Mouse (Mus musculus) kidney, adult 11 months (tissue): Measurements from ENCODE around the gene Sipa1l1.

ENCODE experiments used
- DNase-seq: peaks from one replicate; pipeline ENCODE4 v3.0.0; 2022

The Sipa1l1 gene

GRCm38 (mm10) chr12:82394118-82394861, 225.2 kb downstream of the Sipa1l1 start:
- no peak for DNase-seq

DNA sequence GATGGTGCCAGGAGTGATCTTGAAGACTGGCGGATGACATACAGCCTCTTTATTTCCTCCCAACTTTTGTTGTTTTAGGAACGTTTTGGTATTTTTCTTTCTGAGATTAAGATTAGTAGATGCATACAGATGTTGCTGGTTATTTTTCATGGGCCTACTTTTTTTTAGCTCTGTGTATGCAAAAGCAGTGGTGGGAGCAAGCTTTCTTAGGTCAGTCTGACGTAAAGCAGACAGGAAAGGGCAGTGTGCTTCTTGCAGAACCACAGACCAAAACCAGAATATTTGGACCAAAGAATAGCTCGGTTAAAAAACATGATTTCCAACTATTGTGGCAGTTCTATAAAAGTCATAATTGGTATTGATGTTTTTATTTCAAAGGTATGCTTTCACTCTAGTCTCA, 226.1 kb downstream of the Sipa1l1 start:
- no peak for DNase-seq

- DNase-seq: peak; percentile 52
Observed at GRCm38 (mm10) chr12:82397193-82397592, 228.1 kb downstream of the Sipa1l1 start.

DNA sequence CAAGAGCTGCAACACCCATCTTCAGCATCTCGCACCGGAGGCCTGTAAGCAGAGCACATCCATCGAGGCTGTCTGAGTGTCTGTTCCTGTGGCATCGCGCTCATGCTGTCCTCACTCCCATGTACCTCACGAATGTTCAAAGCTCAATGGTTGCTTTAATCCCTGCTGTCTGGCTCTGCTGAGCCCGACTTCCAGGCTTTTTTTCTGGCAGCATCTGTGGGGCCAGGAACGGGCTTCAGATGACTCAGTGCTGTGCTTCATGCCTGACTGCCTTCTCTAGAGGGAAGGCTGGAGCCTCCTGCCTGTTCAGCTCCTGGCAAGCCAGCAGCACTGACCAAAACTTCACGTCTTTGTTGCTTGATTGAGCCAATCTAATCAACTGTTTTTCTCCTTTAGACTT, 228.6 kb downstream of the Sipa1l1 start:
- peak; percentile 78 for DNase-seq

GRCm38 (mm10) chr12:82398926-82399325, 229.8 kb downstream of the Sipa1l1 start:
- DNase-seq: peak; percentile 68

GRCm38 (mm10) chr12:82399971-82400720, 231.0 kb downstream of the Sipa1l1 start:
- DNase-seq: no peak

GRCm38 (mm10) chr12:82400783-82401182, 231.7 kb downstream of the Sipa1l1 start:
- DNase-seq: no peak

DNA sequence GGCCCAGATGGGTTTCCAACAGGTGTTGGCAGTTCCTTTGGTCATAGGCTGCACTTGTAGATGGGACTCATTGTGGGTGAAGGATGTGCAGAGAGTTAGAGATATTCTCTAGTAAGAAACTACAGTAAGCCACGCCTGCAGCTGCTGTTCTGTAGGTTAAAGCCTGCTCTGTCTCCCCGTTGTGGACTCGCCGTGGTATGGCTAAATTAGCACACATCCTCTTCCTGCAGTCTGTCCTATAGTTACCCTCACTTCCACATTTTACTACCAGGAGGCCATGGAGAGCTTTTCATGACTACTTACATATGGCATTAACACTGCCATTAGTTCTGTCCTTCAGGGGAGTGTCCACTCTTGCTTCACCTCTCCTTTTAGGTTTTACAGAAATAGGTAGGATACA, 232.3 kb downstream of the Sipa1l1 start:
- DNase-seq: no peak

- DNase-seq: no peak
Observed at GRCm38 (mm10) chr12:82402635-82403034, 233.5 kb downstream of the Sipa1l1 start.

DNA sequence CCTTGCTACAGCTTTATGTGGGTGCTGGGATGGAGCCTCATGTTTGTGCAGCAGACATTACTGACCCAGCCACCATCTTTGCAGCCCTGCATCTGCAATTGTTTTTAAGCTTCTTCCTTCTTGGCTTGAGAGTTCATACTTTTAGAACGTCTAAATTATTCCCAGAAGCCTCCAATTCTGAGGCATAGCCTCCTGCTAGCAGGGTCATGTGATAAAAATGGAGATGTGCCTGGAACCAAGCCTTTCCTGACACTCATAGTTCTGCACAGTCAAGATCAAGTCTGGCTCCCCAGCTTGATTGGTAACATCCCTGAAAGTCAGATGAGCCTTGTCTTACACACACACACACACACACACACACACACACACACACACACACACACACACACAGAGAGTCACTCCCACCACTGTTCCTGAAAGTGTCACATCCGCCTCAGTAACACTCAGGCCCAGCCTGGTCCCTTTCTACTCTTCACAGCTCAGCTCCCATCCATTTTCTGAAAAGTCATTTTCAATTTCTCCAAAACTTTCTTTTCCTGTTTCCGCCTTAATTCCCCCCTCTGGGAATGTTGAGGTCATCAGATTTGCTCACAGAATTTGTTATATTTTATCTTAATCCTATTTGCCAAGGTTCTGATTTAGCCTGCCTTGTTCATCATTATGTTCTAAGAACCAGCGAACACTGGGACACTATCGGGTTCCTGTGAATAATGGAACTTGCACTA, 238.6 kb downstream of the Sipa1l1 start:
- no peak for DNase-seq

- DNase-seq: peak; percentile 90
Observed at GRCm38 (mm10) chr12:82408486-82408885, 239.4 kb downstream of the Sipa1l1 start.

DNA sequence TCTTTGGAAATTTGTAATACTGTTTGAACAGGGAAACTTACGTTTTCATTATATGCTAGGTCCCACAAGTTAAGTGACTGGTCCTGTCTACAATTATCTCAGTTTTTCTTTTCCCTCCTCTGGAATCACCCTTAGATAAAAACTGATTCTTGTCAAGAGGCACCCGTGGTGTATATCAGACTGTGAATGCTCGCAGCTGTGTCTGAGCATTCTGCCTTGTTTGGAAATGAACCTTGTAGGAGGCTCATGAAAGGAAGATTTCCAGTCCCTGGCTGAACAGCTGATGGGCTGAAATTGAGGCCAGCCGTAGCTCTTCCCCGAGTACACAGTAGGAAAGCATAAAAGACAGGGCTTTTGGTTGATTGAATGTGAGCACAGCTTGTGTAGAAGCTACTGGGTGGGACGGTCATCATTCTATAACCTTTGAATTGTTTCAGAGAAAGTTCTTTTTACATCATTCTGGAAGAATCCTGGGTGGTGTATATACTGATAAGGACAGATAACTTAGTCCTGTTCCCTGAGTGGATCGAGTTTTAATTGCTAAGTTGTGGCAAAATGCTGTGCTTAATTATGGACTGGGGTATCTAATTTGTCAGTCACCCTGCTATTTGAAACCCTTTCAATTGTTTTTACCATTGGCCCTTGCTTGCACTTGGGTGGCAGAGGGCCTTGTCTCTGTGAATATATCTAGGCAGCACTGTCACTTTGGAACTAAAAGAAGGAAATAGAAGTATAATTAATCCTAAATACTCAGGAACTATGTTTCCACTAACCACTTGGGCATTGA, 240.8 kb downstream of the Sipa1l1 start:
- DNase-seq: no peak

DNA sequence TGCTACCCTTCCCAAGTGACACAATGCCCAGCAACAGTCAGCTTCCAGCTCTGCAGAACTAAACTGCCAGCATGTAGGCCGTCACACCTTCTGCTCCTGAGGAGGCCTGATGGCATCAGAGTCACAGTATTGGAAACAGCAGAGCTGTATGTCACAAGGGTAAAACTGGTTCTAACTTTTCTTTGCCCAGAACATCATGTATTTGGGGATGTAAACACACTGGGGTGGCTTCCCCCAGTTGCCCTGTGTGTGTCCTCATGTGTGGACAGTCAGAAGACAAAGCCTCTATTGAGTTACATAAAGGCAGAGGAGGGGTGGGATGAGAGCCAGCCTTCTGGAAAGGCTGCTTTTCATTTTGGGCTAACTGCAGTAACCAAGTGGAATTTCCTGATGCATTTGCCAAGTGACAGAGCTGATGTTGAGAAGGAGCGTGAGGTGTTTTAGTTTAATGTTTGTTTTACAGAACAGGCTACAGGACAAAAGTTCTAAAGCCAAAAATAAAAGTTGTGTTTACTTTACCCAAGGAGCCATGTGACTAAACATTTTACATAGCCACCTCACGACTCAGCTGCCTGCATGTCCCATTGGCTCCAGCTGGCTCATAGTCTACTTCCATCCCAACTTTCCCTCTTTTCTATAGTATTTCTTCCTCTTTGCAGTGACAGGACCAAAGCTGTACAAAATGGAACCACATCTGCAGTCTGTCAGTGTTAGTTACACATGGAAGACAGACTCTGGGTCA, 243.3 kb downstream of the Sipa1l1 start:
- peak; percentile 44 for DNase-seq

DNA sequence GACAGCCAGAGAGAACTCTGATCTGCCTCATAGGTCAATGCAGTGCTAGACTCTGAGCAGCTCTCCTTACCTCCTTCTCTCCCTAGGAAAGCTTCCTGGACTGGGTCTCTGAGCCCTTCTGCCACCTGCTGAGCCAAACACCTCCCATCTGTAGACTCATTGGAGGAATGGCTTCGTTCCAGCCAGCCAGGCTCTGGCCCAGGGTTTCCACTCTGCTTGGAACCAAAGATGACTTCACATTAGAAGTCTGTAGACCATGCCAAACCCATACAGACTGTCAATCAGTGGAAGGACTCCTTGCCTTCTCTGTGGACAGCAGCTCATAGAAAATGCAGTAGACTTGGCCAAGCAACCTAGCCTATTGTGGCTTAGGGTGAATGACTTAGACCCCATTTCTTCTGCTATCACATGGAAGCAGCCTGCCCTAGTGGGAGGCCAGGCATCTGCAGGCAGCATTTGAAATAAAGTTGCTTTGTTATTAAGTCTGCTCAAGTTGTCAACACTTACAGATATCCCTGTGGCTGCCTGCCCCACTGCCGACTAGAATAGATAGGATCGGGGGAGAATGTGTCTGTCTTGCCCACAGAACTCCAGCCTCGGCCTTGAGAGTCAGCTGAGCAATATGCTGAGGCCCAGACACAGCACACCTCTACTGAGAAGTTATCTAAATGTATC, 246.7 kb downstream of the Sipa1l1 start:
- peak; percentile 74 for DNase-seq

DNA sequence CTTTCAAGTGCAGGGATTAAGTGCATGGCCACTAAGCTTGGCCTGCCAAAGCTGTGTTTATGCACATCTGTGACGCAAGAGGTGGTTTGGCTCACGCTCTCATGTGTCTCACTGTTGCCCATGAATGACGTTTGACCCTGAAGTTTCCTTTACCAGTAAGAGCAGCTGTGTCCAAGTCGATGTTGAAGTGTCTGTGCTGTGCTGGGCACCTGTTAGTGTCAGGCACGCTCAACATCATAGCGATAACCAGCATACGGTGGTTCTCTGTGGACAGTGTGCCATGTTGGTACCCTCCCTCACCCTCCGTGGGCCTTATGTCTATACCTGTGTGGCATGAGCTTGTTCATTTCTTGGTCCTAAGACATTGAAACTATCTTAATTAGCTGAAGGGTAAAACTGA, 249.9 kb downstream of the Sipa1l1 start:
- no peak for DNase-seq

GRCm38 (mm10) chr12:82424783-82425182, 255.7 kb downstream of the Sipa1l1 start:
- DNase-seq: no peak

DNA sequence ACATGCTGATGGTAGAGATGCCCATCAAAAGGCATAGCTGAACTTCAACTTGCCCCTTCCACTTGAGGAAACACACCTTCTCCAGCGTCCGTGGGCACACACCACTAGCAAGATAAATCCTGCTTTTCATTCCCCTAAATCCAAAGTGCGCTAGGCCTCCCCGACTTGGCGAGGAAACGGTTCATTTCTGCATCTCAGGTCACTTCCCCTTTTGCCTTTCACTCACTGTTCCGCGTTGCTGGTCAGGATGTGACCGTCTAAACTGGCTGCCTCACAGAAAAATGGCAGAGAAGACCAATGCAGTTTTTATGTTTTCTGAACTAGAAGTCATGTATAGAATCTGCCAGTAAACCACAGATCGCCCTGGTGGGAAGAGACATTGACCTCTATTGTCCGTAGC, 256.7 kb downstream of the Sipa1l1 start:
- no peak for DNase-seq

DNA sequence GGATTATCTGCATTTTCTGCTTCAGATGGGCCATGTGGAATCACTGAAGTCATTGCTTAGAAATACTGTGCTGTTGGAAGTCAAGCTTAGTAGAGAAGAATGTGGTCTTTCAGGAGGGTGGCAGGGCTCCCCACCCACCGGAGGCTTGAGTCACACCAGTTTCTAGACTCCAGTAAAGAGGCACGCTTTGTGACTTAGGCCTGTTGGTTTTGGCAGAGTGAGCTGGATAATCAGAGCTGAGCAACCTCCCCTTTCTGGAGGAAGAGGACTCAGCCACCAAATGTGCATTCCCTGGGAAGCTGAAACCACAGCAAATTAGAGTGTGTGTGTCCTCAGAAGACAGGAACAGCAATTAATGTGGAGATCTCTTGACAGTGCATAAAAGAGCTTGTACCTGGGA, 258.3 kb downstream of the Sipa1l1 start:
- DNase-seq: no peak

DNA sequence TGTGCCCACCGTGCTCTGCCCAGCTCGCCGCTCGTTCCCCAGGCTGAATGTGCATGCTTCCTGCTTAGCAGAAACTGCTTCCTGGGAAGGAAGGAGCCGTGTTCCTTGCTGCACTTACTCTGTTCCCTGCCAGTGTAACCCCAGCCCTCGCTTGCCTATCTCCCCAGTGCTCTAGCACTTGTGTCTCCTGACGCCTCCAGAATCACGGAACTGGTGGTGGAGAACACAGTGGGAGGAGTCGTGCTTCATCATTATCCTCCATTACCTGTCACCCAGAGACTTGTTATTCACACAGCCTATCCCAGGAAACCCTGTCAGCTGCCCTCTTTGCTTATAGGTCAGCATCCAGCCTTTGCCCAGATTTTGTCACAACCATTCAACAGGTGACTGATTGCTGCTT, 259.3 kb downstream of the Sipa1l1 start:
- DNase-seq: no peak

GRCm38 (mm10) chr12:82433311-82433710, 264.2 kb downstream of the Sipa1l1 start:
- no peak for DNase-seq

DNA sequence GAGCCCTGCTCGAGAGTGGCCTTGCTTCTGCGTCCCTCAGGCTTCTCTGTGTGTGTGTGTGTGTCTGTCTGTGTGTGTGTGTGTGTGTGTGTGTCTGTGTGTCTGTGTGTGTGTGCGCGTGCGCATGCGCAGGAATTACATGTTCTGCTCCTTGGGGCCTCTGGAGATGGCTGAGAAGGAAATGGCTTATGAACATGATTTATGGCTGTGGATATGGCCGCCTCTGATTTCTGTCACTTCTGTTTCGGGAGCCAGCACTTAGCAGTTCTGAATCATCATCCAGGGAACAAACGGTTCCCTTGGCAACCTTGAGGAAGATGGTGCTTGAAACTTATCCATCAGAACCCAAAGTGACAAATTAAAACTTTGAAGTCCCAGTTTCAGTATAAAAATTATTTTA, 265.5 kb downstream of the Sipa1l1 start:
- DNase-seq: peak; percentile 15

DNA sequence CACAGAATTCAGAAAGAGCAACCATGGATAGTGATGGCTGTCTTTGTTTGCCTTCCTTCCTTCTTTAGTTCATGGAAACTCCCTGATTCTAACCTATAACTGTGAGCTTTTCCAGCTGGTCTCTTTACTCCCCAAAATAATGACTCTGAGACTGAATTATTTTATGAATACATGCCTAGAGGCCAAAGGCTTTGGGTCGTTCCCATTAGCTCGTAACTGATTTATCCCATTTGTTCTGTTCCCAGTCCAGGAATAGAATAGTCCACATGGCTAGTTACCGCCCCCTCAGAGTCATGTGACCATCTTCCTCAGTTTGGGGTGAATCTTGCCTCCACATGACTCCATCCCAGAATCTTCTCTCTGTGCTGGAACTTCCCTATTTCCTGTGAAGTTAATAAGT, 272.4 kb downstream of the Sipa1l1 start:
- DNase-seq: peak; percentile 26
